ENCODE assay signal across 17 mouse cellular contexts in the genomic region with DNA sequence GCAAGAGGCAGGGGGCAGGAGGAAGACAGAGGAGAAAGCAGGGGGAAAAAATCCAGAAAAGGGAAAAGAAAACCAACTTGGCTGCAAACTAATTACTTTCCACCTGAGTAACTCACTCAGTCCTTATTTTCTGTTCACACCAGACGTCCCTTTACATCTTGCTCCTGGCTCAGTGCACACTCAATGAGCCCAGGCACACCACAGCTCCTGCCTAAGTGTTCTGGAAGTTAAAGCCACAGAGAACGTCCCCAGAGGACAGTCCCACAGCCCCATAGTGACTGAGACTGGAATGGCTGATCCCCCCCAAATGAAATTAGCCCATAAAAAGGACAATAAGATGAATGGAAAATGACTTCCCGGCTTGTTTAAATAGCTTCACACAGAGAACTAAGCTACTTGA.
A peak's percentile ranks its signal among the peaks of the same experiment; 100 is the strongest.
DNase-seq lines count a peak whose midpoint lies in the region; ATAC-seq and TF ChIP-seq lines count a peak whose summit lies in the region.
"Had no signal": no experiment of that assay in that cellular context is flagged by ENCODE, and none has a peak within 500 bp of the region (broad histone marks: within the 10 kb centered on the region; RNA-seq: fewer than 3 reads in every experiment).

No protein-coding gene starts in this region.

- H3K4me1 ChIP-seq in hindbrain, embryonic 15.5 days (replicated peaks), result 0 out of 2 replicates have a peak, but pooled peaks cover 3% of the 10 kb centered on the region
- peaks cover 17% of the 10 kb centered on the region for H3K4me1 ChIP-seq in hindbrain, embryonic 10.5 days (replicated peaks)
- H3K4me1 ChIP-seq in midbrain, postnatal 0 days (ENCODE audit: insufficient read depth, low read length), result no peaks in the 10 kb centered on the region
- peaks cover 12% of the 10 kb centered on the region; the same call in 1 of the 2 replicates for H3K4me1 ChIP-seq in midbrain, embryonic 13.5 days (replicated peaks)
- peaks cover 11% of the 10 kb centered on the region for H3K4me1 ChIP-seq in limb, embryonic 10.5 days
- H3K4me1 ChIP-seq: embryonic facial prominence, embryonic 13.5 days; heart, embryonic 12.5 days had no signal

- no peak for DNase-seq in hindbrain, embryonic 10.5 days (ENCODE audit: low spot score)
- DNase-seq in midbrain, postnatal 0 days (ENCODE audit: low spot score), result peak; percentile 35
- no peak for DNase-seq in limb, embryonic 10.5 days (ENCODE audit: low spot score)
- DNase-seq in cerebellum, adult 9-10 months, result no peak
- DNase-seq in spleen, postnatal 10 days (ENCODE audit: low spot score in 2 of 2), result no peak
- DNase-seq: adrenal gland, postnatal 10 days; cerebellum, adult 11-12 months; cerebellum, adult 9-11 months; cerebellum, postnatal 36 days; gastrocnemius, postnatal 10 days; heart, adult 2 months had no signal

- no peak overlapping the region for H3K4me2 ChIP-seq in hindbrain, embryonic 15.5 days
- no peak overlapping the region for H3K4me2 ChIP-seq in midbrain, postnatal 0 days (ENCODE audit: low read depth, low read length, poor library complexity, severe bottlenecking)
- no peak overlapping the region for H3K4me2 ChIP-seq in midbrain, embryonic 13.5 days (replicated peaks)
- H3K4me2 ChIP-seq: embryonic facial prominence, embryonic 13.5 days; forebrain, embryonic 12.5 days; heart, embryonic 12.5 days had no signal

- H3K9me3 ChIP-seq in hindbrain, embryonic 15.5 days, result no peaks in the 10 kb centered on the region
- H3K9me3 ChIP-seq in hindbrain, embryonic 10.5 days, result no peaks in the 10 kb centered on the region
- H3K9me3 ChIP-seq in midbrain, postnatal 0 days (ENCODE audit: low read length), result no peaks in the 10 kb centered on the region
- no peaks in the 10 kb centered on the region for H3K9me3 ChIP-seq in midbrain, embryonic 13.5 days
- H3K9me3 ChIP-seq in limb, embryonic 10.5 days (replicated peaks), result no peaks in the 10 kb centered on the region
- H3K9me3 ChIP-seq: embryonic facial prominence, embryonic 13.5 days; forebrain, embryonic 12.5 days; heart, embryonic 12.5 days had no signal

- H3K27me3 ChIP-seq in hindbrain, embryonic 15.5 days, result no peaks in the 10 kb centered on the region
- peaks cover 2% of the 10 kb centered on the region; the same call in 1 of the 2 replicates for H3K27me3 ChIP-seq in hindbrain, embryonic 10.5 days (ENCODE audit: insufficient read depth, poor library complexity, severe bottlenecking)
- H3K27me3 ChIP-seq in midbrain, postnatal 0 days (ENCODE audit: insufficient read depth, low read length), result no peaks in the 10 kb centered on the region
- H3K27me3 ChIP-seq in midbrain, embryonic 13.5 days, result peaks cover 8% of the 10 kb centered on the region; the same call in 1 of the 2 replicates
- no peaks in the 10 kb centered on the region for H3K27me3 ChIP-seq in limb, embryonic 10.5 days (ENCODE audit: low read depth, poor library complexity, severe bottlenecking)
- H3K27me3 ChIP-seq: embryonic facial prominence, embryonic 13.5 days; heart, embryonic 12.5 days had no signal

- 26% methylated on average over 3 of the region's 3 CpGs for WGBS in hindbrain, embryonic 15.5 days
- 46% methylated on average over 3 of the region's 3 CpGs for WGBS in hindbrain, embryonic 10.5 days
- 40% methylated on average over 3 of the region's 3 CpGs for WGBS in midbrain, postnatal 0 days
- 21% methylated on average over 3 of the region's 3 CpGs for WGBS in midbrain, embryonic 13.5 days
- WGBS in limb, embryonic 10.5 days, result 38% methylated on average over 3 of the region's 3 CpGs

- H3K4me3 ChIP-seq in hindbrain, embryonic 15.5 days, result no peak overlapping the region
- no peak overlapping the region for H3K4me3 ChIP-seq in hindbrain, embryonic 10.5 days
- H3K4me3 ChIP-seq in midbrain, postnatal 0 days (ENCODE audit: low read depth, low read length), result no peak overlapping the region
- no peak overlapping the region for H3K4me3 ChIP-seq in midbrain, embryonic 13.5 days (replicated peaks)
- H3K4me3 ChIP-seq in limb, embryonic 10.5 days, result no peak overlapping the region
- H3K4me3 ChIP-seq: embryonic facial prominence, embryonic 13.5 days; forebrain, embryonic 12.5 days; heart, adult 2 months; heart, embryonic 12.5 days had no signal

- no peak overlapping the region for H3K27ac ChIP-seq in hindbrain, embryonic 15.5 days (replicated peaks)
- H3K27ac ChIP-seq in hindbrain, embryonic 10.5 days, result no peak overlapping the region
- H3K27ac ChIP-seq in midbrain, postnatal 0 days (ENCODE audit: low read depth, low read length), result no peak overlapping the region
- no peak overlapping the region for H3K27ac ChIP-seq in midbrain, embryonic 13.5 days
- peak overlapping the region; percentile 42; the same call in 1 of the 2 replicates for H3K27ac ChIP-seq in limb, embryonic 10.5 days
- H3K27ac ChIP-seq: embryonic facial prominence, embryonic 13.5 days; forebrain, embryonic 12.5 days; heart, adult 2 months had no signal

- ATAC-seq in hindbrain, embryonic 15.5 days (ENCODE audit: low FRiP score, low read depth), result peak; percentile 61; the same call in 1 of the 2 replicates
- ATAC-seq in midbrain, postnatal 0 days (ENCODE audit: low FRiP score), result no peak
- no peak for ATAC-seq in midbrain, embryonic 13.5 days
- ATAC-seq: forebrain, embryonic 16.5 days had no signal

- H3K36me3 ChIP-seq in hindbrain, embryonic 15.5 days, result no peaks in the 10 kb centered on the region
- H3K36me3 ChIP-seq in hindbrain, embryonic 10.5 days, result no peaks in the 10 kb centered on the region
- H3K36me3 ChIP-seq in midbrain, postnatal 0 days (ENCODE audit: insufficient read depth, low read length), result no peaks in the 10 kb centered on the region
- H3K36me3 ChIP-seq in midbrain, embryonic 13.5 days, result no peaks in the 10 kb centered on the region
- H3K36me3 ChIP-seq in limb, embryonic 10.5 days, result no peaks in the 10 kb centered on the region
- H3K36me3 ChIP-seq: embryonic facial prominence, embryonic 13.5 days; forebrain, embryonic 12.5 days; heart, embryonic 12.5 days had no signal

- no peak for TF ChIP-seq CTCF in midbrain, postnatal 0 days (IDR thresholded peaks at IDR 0.05)

- no peak overlapping the region for H3K9ac ChIP-seq in hindbrain, embryonic 15.5 days
- no peak overlapping the region for H3K9ac ChIP-seq in midbrain, postnatal 0 days (replicated peaks; ENCODE audit: low read length, poor library complexity, severe bottlenecking)
- no peak overlapping the region for H3K9ac ChIP-seq in midbrain, embryonic 13.5 days (replicated peaks)
- H3K9ac ChIP-seq: embryonic facial prominence, embryonic 13.5 days; forebrain, embryonic 12.5 days; heart, embryonic 12.5 days had no signal
